Mouse (Mus musculus): ENCODE measurements around the gene 6030458C11Rik. TPM values are rescaled to one million over a fixed set of nuclear protein-coding genes. Genes with fewer than 3 reads are reported as not detected.
"Not testable (repeated sequence)": the region's sequence is repeated elsewhere in the genome, so short reads cannot be mapped to it uniquely, and the experiment has no call there.

6030458C11Rik gene
- total and polyA plus RNA-seq, 2 experiments from 2014 or later = 21.9 to 22.1 TPM

DNA sequence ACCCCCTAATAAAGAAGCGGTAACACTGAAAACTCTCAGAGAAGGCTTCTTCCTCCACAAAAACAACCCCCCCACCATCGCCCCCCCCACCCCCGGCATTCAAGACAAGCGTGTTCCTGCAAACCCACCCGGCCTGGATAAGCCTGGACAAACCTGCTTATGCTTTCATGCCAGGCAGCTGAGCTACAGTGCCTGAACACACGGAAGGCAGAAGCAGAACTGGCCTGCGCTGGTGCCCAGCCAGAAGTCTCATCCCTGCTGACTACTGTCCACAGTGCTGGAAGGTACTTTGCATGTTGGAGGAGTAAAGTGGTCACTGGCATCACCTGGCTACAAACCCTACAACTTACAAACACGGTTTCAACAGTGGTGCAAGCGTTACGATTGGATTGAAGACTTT lies 17.4 kb downstream of the 6030458C11Rik start:
- Histone ChIP-seq H3K4me2 (ENCODE audit: low read depth, low read length, poor library complexity, severe bottlenecking) (no peak overlapping the region), H3K4me3 (ENCODE audit: low read depth, low read length) (no peak overlapping the region), H3K27me3 (ENCODE audit: insufficient read depth, low read length) (no peaks in the 10 kb centered on the region), H3K27ac (ENCODE audit: low read depth, low read length) (no peak overlapping the region), H3K4me1 (ENCODE audit: insufficient read depth, low read length) (no peaks in the 10 kb centered on the region), H3K9ac (replicated peaks; ENCODE audit: low read length, poor library complexity, severe bottlenecking) (no peak overlapping the region), H3K9me3 (ENCODE audit: low read length) (no peaks in the 10 kb centered on the region), H3K36me3 (ENCODE audit: insufficient read depth, low read length) (peaks cover 29% of the 10 kb centered on the region)
- no peak for DNase-seq (ENCODE audit: low spot score)
- 94% methylated on average over 10 of the region's 10 CpGs for WGBS
- TF ChIP-seq CTCF (IDR thresholded peaks at IDR 0.05) = no peak
- no peak for ATAC-seq (ENCODE audit: low FRiP score)

DNA sequence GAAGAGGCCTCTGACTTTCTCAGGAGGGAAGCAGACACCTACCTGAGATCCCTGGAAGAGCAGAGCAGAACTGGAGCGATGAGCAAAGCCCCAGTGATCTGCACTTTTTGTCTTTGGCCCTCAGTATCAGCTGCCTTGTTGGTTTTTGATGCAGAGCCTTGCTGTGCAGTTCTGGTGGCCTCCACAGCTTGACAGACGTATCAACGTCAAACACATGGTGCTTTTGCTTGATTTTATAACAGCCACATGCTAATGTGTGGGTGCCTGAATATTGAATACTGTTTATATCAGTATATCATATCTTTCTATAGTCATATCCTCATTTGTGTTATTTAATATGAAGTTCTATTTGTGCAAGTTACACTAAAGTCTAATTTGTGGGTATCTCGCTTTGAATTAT lies 19.4 kb downstream of the 6030458C11Rik start:
- Histone ChIP-seq H3K9ac (replicated peaks; ENCODE audit: low read length, poor library complexity, severe bottlenecking) (no peak overlapping the region), H3K4me2 (ENCODE audit: low read depth, low read length, poor library complexity, severe bottlenecking) (no peak overlapping the region), H3K4me3 (ENCODE audit: low read depth, low read length) (no peak overlapping the region), H3K27me3 (ENCODE audit: insufficient read depth, low read length) (no peaks in the 10 kb centered on the region), H3K4me1 (ENCODE audit: insufficient read depth, low read length) (no peaks in the 10 kb centered on the region), H3K27ac (ENCODE audit: low read depth, low read length) (no peak overlapping the region), H3K36me3 (ENCODE audit: insufficient read depth, low read length) (peaks cover 10% of the 10 kb centered on the region), H3K9me3 (ENCODE audit: low read length) (no peaks in the 10 kb centered on the region)
- ATAC-seq (ENCODE audit: low FRiP score) (no peak), DNase-seq (ENCODE audit: low spot score) (no peak)
- WGBS = 74% methylated on average over 4 of the region's 4 CpGs
- no peak for TF ChIP-seq CTCF (IDR thresholded peaks at IDR 0.05)

DNA sequence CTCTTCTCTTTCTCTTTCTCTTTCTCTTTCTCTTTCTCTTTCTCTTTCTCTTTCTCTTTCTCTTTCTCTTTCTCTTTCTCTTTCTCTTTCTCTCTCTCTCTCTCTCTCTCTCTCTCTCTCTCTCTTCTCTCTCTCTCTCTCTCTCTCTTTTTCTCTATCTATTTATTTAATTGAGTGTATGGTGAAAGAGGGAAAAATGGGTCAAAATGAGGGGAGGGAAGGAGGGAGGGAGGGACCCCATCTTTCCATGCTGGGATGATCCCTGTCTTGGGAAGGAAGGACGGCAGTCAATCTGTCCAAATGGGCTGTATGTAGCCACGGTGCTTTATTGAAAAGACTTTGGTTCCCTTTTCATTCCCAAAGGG lies 23.3 kb downstream of the 6030458C11Rik start:
- 85% methylated on average over 2 of the region's 2 CpGs for WGBS
- not testable (repeated sequence) for H3K27ac ChIP-seq (ENCODE audit: low read depth, low read length); DNase-seq (ENCODE audit: low spot score)

DNA sequence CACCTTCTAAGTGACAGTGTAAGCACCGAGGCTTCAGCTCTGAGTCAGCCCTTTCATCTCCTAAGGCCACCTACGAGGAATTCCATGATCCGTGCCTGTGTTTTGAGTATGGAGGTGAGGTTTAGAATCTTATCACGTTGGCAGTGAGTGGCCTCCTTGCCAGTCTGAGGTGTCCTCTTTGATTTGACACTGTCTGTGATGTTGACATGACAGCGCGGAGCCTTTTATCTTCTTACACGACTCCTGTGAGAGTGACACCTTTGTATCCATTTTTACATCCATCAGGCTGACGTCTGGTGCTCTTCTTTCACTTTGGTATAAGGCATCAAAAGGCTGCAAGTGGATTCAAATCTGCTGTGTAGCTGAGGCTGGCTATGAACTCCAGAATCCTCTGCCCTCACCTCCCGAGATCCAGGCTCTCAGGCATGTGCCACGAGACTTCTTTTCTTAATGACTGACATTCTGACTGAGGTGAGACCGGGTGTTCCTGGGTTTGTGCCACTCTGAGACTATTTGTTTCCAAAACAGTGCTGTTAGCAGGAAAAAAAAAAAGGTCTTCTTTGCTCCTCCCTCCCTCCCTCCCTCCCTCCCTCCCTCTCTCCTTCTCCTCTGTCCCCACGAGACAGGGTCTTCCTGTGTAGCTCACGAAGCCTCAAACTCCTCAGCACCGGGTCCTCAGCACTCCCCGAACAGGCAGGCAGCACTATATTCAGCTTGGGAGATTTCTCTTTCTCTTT lies 23.9 kb downstream of the 6030458C11Rik start:
- WGBS = 45% methylated on average over 15 of the region's 15 CpGs
- Histone ChIP-seq H3K9ac (replicated peaks; ENCODE audit: low read length, poor library complexity, severe bottlenecking) (no peak overlapping the region), H3K4me3 (ENCODE audit: low read depth, low read length) (no peak overlapping the region)

More for the DNA sequence above, 23.3 kb downstream of the 6030458C11Rik start:
- not testable (repeated sequence) for H3K4me3 ChIP-seq (ENCODE audit: low read depth, low read length); H3K9ac ChIP-seq (replicated peaks; ENCODE audit: low read length, poor library complexity, severe bottlenecking); H3K4me2 ChIP-seq (ENCODE audit: low read depth, low read length, poor library complexity, severe bottlenecking); H3K9me3 ChIP-seq (ENCODE audit: low read length); H3K27me3 ChIP-seq (ENCODE audit: insufficient read depth, low read length); H3K36me3 ChIP-seq (ENCODE audit: insufficient read depth, low read length); ATAC-seq (ENCODE audit: low FRiP score); H3K4me1 ChIP-seq (ENCODE audit: insufficient read depth, low read length)

DNA sequence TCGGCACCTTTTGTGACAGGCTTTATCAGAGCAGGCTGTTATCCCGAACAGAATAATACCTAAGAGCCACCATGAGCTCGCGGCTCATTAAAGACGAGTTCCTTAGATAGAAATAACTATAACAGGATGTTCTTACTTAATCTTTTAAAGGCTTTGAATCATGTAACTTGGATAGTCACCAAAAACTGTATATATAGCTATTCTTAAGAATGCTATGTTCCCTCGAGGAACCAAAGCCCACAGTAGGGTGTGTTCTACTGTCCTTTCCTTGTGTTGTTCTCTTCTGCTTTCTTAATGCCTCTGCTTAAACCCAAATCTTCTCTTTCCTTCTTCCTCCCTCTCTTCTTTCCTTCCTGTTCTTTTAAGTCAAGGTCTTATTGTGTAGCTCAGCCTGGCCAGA lies 26.4 kb downstream of the 6030458C11Rik start:
- Histone ChIP-seq H3K9ac (replicated peaks; ENCODE audit: low read length, poor library complexity, severe bottlenecking) (no peak overlapping the region), H3K4me2 (ENCODE audit: low read depth, low read length, poor library complexity, severe bottlenecking) (no peak overlapping the region), H3K36me3 (ENCODE audit: insufficient read depth, low read length) (no peaks in the 10 kb centered on the region), H3K4me3 (ENCODE audit: low read depth, low read length) (no peak overlapping the region), H3K4me1 (ENCODE audit: insufficient read depth, low read length) (0 out of 2 replicates have a peak, but pooled peaks cover 4% of the 10 kb centered on the region), H3K27me3 (ENCODE audit: insufficient read depth, low read length) (no peaks in the 10 kb centered on the region), H3K27ac (ENCODE audit: low read depth, low read length) (no peak overlapping the region), H3K9me3 (ENCODE audit: low read length) (no peaks in the 10 kb centered on the region)
- no peak for ATAC-seq (ENCODE audit: low FRiP score)
- 72% methylated on average over 6 of the region's 6 CpGs for WGBS
- no peak for TF ChIP-seq CTCF (IDR thresholded peaks at IDR 0.05)
- DNase-seq (ENCODE audit: low spot score) = no peak

More for the DNA sequence above, 23.9 kb downstream of the 6030458C11Rik start:
- TF ChIP-seq CTCF (IDR thresholded peaks at IDR 0.05) = no peak
- ATAC-seq (ENCODE audit: low FRiP score) (peak; percentile 48; the same call in 1 of the 2 replicates), DNase-seq (ENCODE audit: low spot score) (no peak)
- Histone ChIP-seq H3K27me3 (ENCODE audit: insufficient read depth, low read length) (no peaks in the 10 kb centered on the region), H3K9me3 (ENCODE audit: low read length) (no peaks in the 10 kb centered on the region), H3K27ac (ENCODE audit: low read depth, low read length) (no peak overlapping the region), H3K4me2 (ENCODE audit: low read depth, low read length, poor library complexity, severe bottlenecking) (no peak overlapping the region), H3K4me1 (ENCODE audit: insufficient read depth, low read length) (no peaks in the 10 kb centered on the region), H3K36me3 (ENCODE audit: insufficient read depth, low read length) (no peaks in the 10 kb centered on the region)

DNA sequence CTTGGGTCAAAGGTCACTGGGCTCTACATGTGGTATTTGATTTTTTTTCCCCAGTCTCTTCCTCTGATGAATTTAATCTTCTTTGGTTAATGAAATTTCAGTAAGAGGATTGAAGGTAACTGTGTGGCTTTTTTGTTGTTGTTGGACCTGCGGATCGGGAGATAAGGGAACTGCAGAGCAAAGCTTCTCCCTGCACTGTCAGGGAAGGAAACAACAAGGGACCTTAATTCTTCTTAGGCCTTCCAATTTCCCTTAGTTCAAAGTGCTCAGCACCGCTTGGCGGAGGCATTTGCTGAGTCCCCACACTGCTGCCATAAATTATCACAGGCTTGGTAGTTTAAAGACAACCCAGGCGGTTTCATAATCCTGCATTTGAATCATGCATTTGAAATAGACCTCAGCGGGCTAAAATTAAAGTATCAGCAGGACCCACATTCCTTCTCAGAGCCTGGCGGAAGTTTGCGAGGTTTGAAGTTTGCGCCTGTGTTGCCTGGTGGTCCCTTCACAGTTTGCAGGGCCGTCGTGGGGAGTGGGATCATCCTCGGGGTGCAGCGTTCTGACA lies 28.5 kb downstream of the 6030458C11Rik start:
- no peaks in the 10 kb centered on the region for H3K27me3 ChIP-seq (ENCODE audit: insufficient read depth, low read length)
- H3K4me1 ChIP-seq (ENCODE audit: insufficient read depth, low read length) = 0 out of 2 replicates have a peak, but pooled peaks cover 4% of the 10 kb centered on the region
- no peaks in the 10 kb centered on the region for H3K9me3 ChIP-seq (ENCODE audit: low read length)
- H3K27ac ChIP-seq (ENCODE audit: low read depth, low read length) = no peak overlapping the region
- 21% methylated on average over 13 of the region's 13 CpGs for WGBS
- TF ChIP-seq CTCF (IDR thresholded peaks at IDR 0.05) = no peak
- H3K4me3 ChIP-seq (ENCODE audit: low read depth, low read length) = no peak overlapping the region
- ATAC-seq (ENCODE audit: low FRiP score) (no peak), DNase-seq (ENCODE audit: low spot score) (no peak)
- H3K4me2 ChIP-seq (ENCODE audit: low read depth, low read length, poor library complexity, severe bottlenecking) = no peak overlapping the region
- H3K36me3 ChIP-seq (ENCODE audit: insufficient read depth, low read length) = no peaks in the 10 kb centered on the region
- no peak overlapping the region for H3K9ac ChIP-seq (replicated peaks; ENCODE audit: low read length, poor library complexity, severe bottlenecking)
